Mouse (Mus musculus) bone marrow, adult 2 months (tissue): ENCODE measurements around the gene Cntn5.

ENCODE experiments used
- CTCF ChIP-seq: fragments of 200-500 bp; IDR thresholded peaks from 2 replicates; pipeline ENCODE4 v1.5.1; 2011; ENCODE audit warnings: low read length, control low read depth; ENCODE audit not compliant: control insufficient read depth, insufficient read depth
- POLR2A ChIP-seq: fragments of 200-500 bp; IDR thresholded peaks from 2 replicates; pipeline ENCODE4 v1.6.1; 2011; ENCODE audit warnings: low read depth, mild to moderate bottlenecking, control low read depth, low read length, borderline replicate concordance; ENCODE audit not compliant: control insufficient read depth

GRCm38 (mm10) chr9:10658086-10658485 is 246.5 kb downstream of the Cntn5 start:
- TF ChIP-seq CTCF, result no peak
- no peak for TF ChIP-seq POLR2A
